Mouse (Mus musculus) heart, embryonic 10.5 days (tissue): Measurements from ENCODE around the gene Kpna6. TPM values are rescaled to one million over a fixed set of nuclear protein-coding genes. Genes with fewer than 3 reads are reported as not detected.
A peak's percentile ranks its signal among the peaks of the same experiment; 100 is the strongest.

Experiments used
- DNase-seq: peaks from one replicate; pipeline ENCODE4 v3.0.0-alpha.2; 2017; ENCODE audit warnings: low spot score
- H3K27ac ChIP-seq: fragments of 300-500 bp; sonication (generic); 2 replicates; pipeline ENCODE4 v1.5.1; 2016; ENCODE audit warnings: mild to moderate bottlenecking
- H3K27me3 ChIP-seq: fragments of 300-500 bp; sonication (generic); 2 replicates; pipeline ENCODE4 v1.6.1; 2016; ENCODE audit warnings: mild to moderate bottlenecking; ENCODE audit not compliant: poor library complexity, insufficient read depth, severe bottlenecking
- H3K36me3 ChIP-seq: fragments of 300-500 bp; sonication (generic); 2 replicates; pipeline ENCODE4 v1.6.1; 2016; ENCODE audit warnings: mild to moderate bottlenecking, moderate library complexity
- H3K4me1 ChIP-seq: fragments of 300-500 bp; sonication (generic); 2 replicates; pipeline ENCODE4 v1.6.1; 2016; ENCODE audit warnings: mild to moderate bottlenecking
- H3K4me3 ChIP-seq: fragments of 300-500 bp; sonication (generic); 2 replicates; pipeline ENCODE4 v1.5.1; 2016; ENCODE audit warnings: mild to moderate bottlenecking, moderate library complexity
- H3K9me3 ChIP-seq: fragments of 300-500 bp; sonication (generic); 2 replicates; pipeline ENCODE4 v1.6.1; 2016; ENCODE audit warnings: mild to moderate bottlenecking, moderate library complexity
- WGBS: fragments of 180-500 bp; shearing (Covaris S2); methylation state at CpG from one replicate; pipeline ENCODE4 v1.1.7; 2016; 5-methylcytosine and 5-hydroxymethylcytosine counted together
- polyA plus RNA-seq: library from polyadenylated mRNA; unstranded; fragments of >200 nt; fragmentation: Nextera tagmentation; extraction: Ambion mirVana; gene quantifications from 2 replicates; pipeline ENCODE4 v1.2.1, GENCODE M21; 2016

Gene Kpna6
- polyA plus RNA-seq, 1 experiment from 2014 or later = 13.6 TPM

DNA sequence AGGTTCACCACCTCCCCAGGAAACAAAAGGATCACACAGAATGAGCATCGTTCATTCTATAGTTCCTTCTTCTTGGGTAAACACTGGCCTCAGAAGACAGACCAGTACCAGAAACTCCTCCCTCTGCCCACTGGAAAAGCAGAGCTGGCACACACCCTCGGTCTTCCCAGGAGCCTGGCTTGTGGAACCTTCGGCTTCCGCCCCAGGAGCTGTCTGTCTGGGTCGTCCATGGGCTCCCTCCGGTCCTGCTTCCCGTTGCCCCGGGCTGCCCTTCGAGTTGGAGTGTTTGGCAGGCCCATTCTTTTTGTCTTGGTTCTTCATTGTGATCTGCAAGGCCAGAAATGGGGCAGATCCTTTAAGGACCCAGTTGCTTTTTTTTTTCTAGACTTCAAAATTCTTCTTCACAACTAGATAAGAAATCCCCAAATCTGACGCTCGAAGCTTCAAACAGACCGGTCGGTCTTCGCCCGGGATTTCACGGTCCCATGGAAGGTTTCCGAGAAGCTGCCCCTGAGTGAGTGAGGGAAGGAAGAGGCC lies 32.4 kb downstream of the Kpna6 start:
- Histone ChIP-seq H3K4me3 (peak overlapping the region; percentile 76), H3K9me3 (no peaks in the 10 kb centered on the region), H3K36me3 (peaks cover 52% of the 10 kb centered on the region), H3K4me1 (peaks cover 15% of the 10 kb centered on the region), H3K27me3 (no peaks in the 10 kb centered on the region), H3K27ac (peak overlapping the region; percentile 94)
- no peak for DNase-seq
- 11% methylated on average over 17 of the region's 17 CpGs for WGBS

GRCm38 (mm10) chr4:129639221-129639620 lies 33.3 kb downstream of the Kpna6 start:
- no peak for DNase-seq
- no peak overlapping the region for H3K27ac ChIP-seq
- no peaks in the 10 kb centered on the region for H3K9me3 ChIP-seq
- H3K36me3 ChIP-seq = peaks cover 54% of the 10 kb centered on the region
- H3K27me3 ChIP-seq = no peaks in the 10 kb centered on the region
- peak overlapping the region; percentile 76 for H3K4me3 ChIP-seq
- 86% methylated on average over 15 of the region's 15 CpGs for WGBS
- H3K4me1 ChIP-seq = peaks cover 15% of the 10 kb centered on the region

DNA sequence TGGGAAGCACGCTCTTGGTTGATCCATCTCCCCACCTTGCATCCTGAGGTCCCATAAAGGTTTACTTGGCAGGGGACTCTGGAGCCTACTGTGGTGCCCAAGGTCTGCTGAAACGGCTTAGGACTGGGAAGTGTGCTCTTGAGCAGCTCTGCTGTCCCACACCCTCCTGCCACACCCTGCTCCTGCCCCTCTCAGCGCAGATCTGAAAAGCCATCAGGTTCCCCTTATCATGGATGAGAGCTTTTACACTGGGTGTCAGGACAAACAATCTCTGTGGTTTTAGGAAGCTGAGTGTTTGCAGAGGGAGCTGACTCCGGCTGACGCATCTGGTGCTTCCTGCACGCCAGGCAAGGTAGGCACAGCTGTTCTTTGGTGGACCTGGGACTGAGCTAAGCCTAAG lies 38.7 kb downstream of the Kpna6 start:
- peaks cover 95% of the 10 kb centered on the region for H3K36me3 ChIP-seq
- no peak overlapping the region for H3K27ac ChIP-seq
- no peaks in the 10 kb centered on the region for H3K27me3 ChIP-seq
- H3K4me3 ChIP-seq = no peak overlapping the region
- no peak for DNase-seq
- WGBS = 90% methylated on average over 6 of the region's 6 CpGs
- H3K4me1 ChIP-seq = peaks cover 2% of the 10 kb centered on the region
- no peaks in the 10 kb centered on the region for H3K9me3 ChIP-seq

- WGBS = 96% methylated on average over 12 of the region's 12 CpGs
- H3K9me3 ChIP-seq = no peaks in the 10 kb centered on the region
- no peak for DNase-seq
- no peak overlapping the region for H3K4me3 ChIP-seq
- H3K36me3 ChIP-seq = peaks cover 98% of the 10 kb centered on the region
- no peak overlapping the region for H3K27ac ChIP-seq
- no peaks in the 10 kb centered on the region for H3K4me1 ChIP-seq
- H3K27me3 ChIP-seq = no peaks in the 10 kb centered on the region
Observed at GRCm38 (mm10) chr4:129631867-129632266, 40.7 kb downstream of the Kpna6 start.

DNA sequence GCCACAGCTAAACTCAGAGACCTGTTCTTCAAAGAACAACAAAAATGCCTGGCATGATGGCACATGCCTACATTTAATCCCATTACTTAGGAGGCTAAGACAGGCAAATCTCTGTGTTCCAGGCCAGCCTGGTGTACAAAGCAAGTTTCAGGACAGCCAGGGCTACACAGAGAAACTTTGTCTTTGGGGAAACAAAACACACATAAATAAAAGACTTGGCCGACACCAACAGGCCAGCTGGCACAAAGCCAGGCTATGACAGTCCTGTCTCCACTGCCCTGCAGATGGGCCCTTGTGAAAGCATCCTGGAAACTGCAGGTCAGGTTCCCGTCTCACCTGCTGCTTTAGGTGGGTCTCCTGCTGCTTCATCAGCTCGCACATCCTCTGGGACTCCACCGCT lies 41.6 kb downstream of the Kpna6 start:
- no peak for DNase-seq
- no peak overlapping the region for H3K4me3 ChIP-seq
- H3K36me3 ChIP-seq = peaks cover 98% of the 10 kb centered on the region

GRCm38 (mm10) chr4:129626035-129626434 lies 46.5 kb downstream of the Kpna6 start:
- no peak overlapping the region for H3K4me3 ChIP-seq
- peaks cover 35% of the 10 kb centered on the region for H3K4me1 ChIP-seq
- H3K27me3 ChIP-seq = no peaks in the 10 kb centered on the region
- no peak for DNase-seq
- no peak overlapping the region for H3K27ac ChIP-seq
- peaks cover 56% of the 10 kb centered on the region for H3K36me3 ChIP-seq
- no peaks in the 10 kb centered on the region for H3K9me3 ChIP-seq
- 77% methylated on average over 6 of the region's 6 CpGs for WGBS

More for the DNA sequence above, 41.6 kb downstream of the Kpna6 start:
- H3K4me1 ChIP-seq = no peaks in the 10 kb centered on the region; the same call in 1 of the 2 replicates
- 86% methylated on average over 4 of the region's 4 CpGs for WGBS
- H3K27ac ChIP-seq = no peak overlapping the region
- H3K9me3 ChIP-seq = no peaks in the 10 kb centered on the region
- H3K27me3 ChIP-seq = no peaks in the 10 kb centered on the region

DNA sequence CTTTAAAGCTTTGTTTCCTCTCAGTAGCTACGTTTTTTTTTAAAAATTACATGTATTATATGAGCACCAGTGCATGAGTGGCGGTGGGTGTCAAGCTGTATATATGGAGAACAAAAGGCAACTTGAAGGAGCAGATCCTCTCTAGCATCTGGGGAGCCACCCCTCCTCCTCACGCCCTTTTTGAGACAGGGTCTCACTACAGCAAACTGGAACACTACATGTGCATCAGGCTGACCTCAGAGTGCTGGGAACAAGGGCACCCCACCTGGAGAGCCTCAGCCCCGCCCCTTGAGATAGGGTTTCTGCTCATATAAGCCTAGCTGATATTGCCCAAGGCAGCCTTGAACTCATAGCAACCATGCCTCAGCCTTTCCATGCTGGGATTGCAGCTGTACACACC lies 47.1 kb downstream of the Kpna6 start:
- H3K27ac ChIP-seq = peak overlapping the region; percentile 89; the same call in 1 of the 2 replicates
- H3K4me3 ChIP-seq = peak overlapping the region; percentile 76; the same call in 1 of the 2 replicates
- H3K9me3 ChIP-seq = no peaks in the 10 kb centered on the region
- WGBS = 37% methylated on average over 4 of the region's 4 CpGs
- no peak for DNase-seq
- no peaks in the 10 kb centered on the region for H3K27me3 ChIP-seq
- peaks cover 35% of the 10 kb centered on the region for H3K4me1 ChIP-seq
- peaks cover 53% of the 10 kb centered on the region for H3K36me3 ChIP-seq

DNA sequence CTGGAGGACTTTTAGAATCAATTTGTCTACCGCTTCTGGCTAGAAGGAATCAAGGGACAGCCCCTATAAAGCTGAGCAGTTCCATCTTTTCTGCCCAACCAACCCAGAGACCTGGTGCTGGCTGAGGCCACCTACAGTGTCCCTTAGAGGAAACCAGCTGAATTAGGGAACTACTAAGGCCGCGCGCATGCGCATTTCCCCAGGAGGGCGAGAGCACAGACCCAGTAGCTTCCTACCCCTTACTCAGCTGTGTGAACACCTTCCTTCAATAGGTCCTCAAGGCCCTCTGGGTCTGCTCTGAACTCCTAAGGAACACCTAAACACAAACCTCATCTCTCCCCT lies 47.6 kb downstream of the Kpna6 start:
- peak; percentile 88 for DNase-seq
- H3K36me3 ChIP-seq = peaks cover 48% of the 10 kb centered on the region
- H3K4me3 ChIP-seq = peak overlapping the region; percentile 76
- peak overlapping the region; percentile 89 for H3K27ac ChIP-seq
- no peaks in the 10 kb centered on the region for H3K27me3 ChIP-seq
- WGBS = 2% methylated on average over 6 of the region's 6 CpGs
- H3K9me3 ChIP-seq = no peaks in the 10 kb centered on the region
- H3K4me1 ChIP-seq = peaks cover 35% of the 10 kb centered on the region

DNA sequence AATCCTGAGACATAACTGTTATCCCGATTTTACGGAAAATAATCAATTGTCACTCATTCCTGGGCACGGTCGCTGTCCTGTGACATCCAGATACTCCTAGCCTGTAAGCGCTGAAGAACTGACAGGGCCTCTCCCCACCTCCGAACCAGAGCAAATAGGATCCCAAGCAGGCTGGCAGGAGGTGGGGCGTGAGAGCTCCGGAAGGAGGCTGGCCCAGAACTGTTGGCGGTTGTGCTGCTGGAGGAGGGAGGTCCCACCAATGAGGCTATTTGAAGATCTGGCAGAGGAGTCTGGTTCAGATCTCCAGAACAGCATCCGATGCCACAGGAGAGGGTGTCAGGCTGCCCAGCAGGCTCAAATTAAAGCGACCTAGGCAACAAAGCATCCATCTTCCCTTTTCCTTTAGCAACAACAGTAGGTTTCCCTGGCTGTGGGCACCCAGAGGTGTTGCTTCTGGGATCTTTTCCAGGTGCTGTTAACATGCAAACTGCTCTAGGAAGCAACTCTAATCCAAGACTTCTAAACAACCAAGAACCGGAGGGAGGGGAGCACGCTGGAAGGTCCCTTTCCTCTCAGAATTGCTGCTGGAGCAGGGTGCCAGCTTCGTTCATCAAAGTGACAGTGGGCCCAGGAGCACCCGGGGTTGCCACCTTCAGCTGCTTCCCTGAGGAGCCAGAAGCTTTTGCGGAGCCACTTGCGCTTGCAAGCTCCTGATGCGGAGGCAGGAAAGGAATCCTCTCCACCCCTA lies 48.1 kb downstream of the Kpna6 start:
- WGBS = 1% methylated on average over 18 of the region's 18 CpGs

DNA sequence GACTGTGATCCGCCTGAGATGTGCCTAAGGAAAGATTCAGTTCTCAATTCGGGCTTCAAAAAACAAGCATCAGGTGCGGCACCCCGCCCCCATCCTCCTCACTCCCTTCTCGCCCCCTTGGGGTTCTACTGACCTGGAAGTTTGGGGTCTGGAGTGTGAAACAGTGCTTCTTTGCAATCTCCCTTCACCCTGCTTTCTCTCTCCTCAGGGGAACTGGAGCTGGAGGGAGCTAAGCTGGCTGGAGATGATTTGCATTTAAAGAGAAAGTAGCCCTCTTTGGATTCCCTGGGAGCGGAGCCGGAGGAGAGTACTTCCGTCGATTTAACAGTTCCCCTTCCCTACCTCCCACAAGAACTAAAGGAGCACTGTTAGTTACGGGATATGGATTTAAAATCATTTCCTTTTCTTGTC lies 48.9 kb downstream of the Kpna6 start, which contains the start of gene Ccdc28b:
TSS of gene Ccdc28b (minus strand) at position 267 of the 411 bp plus-strand sequence.
- peak within 1 kb of the TSS; percentile 89 for H3K27ac ChIP-seq
- no peaks in the 10 kb centered on the region for H3K27me3 ChIP-seq
- peak within 1 kb of the TSS; percentile 76 for H3K4me3 ChIP-seq
- peaks cover 35% of the 10 kb centered on the region for H3K36me3 ChIP-seq
- H3K9me3 ChIP-seq = no peaks in the 10 kb centered on the region
- peaks cover 35% of the 10 kb centered on the region for H3K4me1 ChIP-seq
- no peak for DNase-seq
- WGBS = 0% methylated on average over 10 of the region's 10 CpGs

More for the DNA sequence above, 48.1 kb downstream of the Kpna6 start:
- no peaks in the 10 kb centered on the region for H3K9me3 ChIP-seq
- H3K27me3 ChIP-seq = no peaks in the 10 kb centered on the region
- peaks cover 35% of the 10 kb centered on the region for H3K4me1 ChIP-seq
- peak; percentile 96 for DNase-seq
- peak overlapping the region; percentile 76 for H3K4me3 ChIP-seq
- H3K27ac ChIP-seq = peak overlapping the region; percentile 89
- H3K36me3 ChIP-seq = peaks cover 43% of the 10 kb centered on the region

GRCm38 (mm10) chr4:129622803-129623535 lies 49.6 kb downstream of the Kpna6 start:
- H3K4me1 ChIP-seq = peaks cover 42% of the 10 kb centered on the region
- H3K9me3 ChIP-seq = no peaks in the 10 kb centered on the region
- DNase-seq = no peak
- H3K4me3 ChIP-seq = peak overlapping the region; percentile 76
- no peaks in the 10 kb centered on the region for H3K27me3 ChIP-seq
- WGBS = 13% methylated on average over 8 of the region's 8 CpGs
- peak overlapping the region; percentile 89 for H3K27ac ChIP-seq
- peaks cover 28% of the 10 kb centered on the region for H3K36me3 ChIP-seq

GRCm38 (mm10) chr4:129622120-129622802 lies 50.3 kb downstream of the Kpna6 start:
- Histone ChIP-seq H3K27me3 (no peaks in the 10 kb centered on the region), H3K4me1 (peaks cover 45% of the 10 kb centered on the region), H3K36me3 (peaks cover 24% of the 10 kb centered on the region), H3K27ac (no peak overlapping the region), H3K9me3 (no peaks in the 10 kb centered on the region), H3K4me3 (0 out of 2 replicates have a peak overlapping the region, but pooled peaks have one; percentile 76)
- 65% methylated on average over 11 of the region's 11 CpGs for WGBS
- DNase-seq = no peak
